Mouse (Mus musculus): Measurements from ENCODE around the gene Rnf212b. TPM values are rescaled to one million over a fixed set of nuclear protein-coding genes. Genes with fewer than 3 reads are reported as not detected.

The Rnf212b gene
- polyA plus RNA-seq, 1 experiment from 2014 or later: not detected

DNA sequence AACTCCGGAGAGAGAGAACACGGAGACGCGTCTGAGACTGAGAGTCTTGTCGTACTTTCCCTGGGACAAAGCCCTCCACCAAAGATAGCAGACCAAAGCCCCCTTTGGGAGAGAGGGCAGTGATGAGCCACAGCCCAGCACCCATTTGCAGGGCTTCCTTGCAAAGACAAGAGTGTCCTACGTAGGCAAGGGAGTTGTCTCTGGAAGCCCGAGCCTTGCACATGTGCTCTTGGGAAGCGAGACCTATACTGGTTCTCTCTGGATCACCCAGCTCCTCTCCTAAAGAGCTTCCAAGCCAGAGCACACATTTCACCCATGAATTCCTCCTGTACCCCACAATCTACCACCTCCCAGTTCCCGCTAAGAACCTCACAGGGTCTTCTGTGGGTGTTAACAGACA is 33.9 kb upstream of the Rnf212b start:
- no peaks in the 10 kb centered on the region for H3K9me3 ChIP-seq (ENCODE audit: control insufficient read depth, low read length)
- peak overlapping the region; percentile 65 for H3K4me2 ChIP-seq (ENCODE audit: low read depth, low read length)
- H3K4me1 ChIP-seq (ENCODE audit: control insufficient read depth, insufficient read depth, low read length): peaks cover 14% of the 10 kb centered on the region; the same call in 1 of the 2 replicates
- H3K27ac ChIP-seq (ENCODE audit: low read length): no peak overlapping the region
- 82% methylated on average over 9 of the region's 9 CpGs for WGBS
- peak overlapping the region; percentile 62 for H3K9ac ChIP-seq (ENCODE audit: low read depth, low read length)
- H3K36me3 ChIP-seq (ENCODE audit: control insufficient read depth, insufficient read depth, low read length): no peaks in the 10 kb centered on the region
- H3K27me3 ChIP-seq (replicated peaks; ENCODE audit: control insufficient read depth, insufficient read depth, low read length): no peaks in the 10 kb centered on the region; the same call in 1 of the 2 replicates
- H3K4me3 ChIP-seq (ENCODE audit: low read length): peak overlapping the region; percentile 68
- ATAC-seq: no peak

DNA sequence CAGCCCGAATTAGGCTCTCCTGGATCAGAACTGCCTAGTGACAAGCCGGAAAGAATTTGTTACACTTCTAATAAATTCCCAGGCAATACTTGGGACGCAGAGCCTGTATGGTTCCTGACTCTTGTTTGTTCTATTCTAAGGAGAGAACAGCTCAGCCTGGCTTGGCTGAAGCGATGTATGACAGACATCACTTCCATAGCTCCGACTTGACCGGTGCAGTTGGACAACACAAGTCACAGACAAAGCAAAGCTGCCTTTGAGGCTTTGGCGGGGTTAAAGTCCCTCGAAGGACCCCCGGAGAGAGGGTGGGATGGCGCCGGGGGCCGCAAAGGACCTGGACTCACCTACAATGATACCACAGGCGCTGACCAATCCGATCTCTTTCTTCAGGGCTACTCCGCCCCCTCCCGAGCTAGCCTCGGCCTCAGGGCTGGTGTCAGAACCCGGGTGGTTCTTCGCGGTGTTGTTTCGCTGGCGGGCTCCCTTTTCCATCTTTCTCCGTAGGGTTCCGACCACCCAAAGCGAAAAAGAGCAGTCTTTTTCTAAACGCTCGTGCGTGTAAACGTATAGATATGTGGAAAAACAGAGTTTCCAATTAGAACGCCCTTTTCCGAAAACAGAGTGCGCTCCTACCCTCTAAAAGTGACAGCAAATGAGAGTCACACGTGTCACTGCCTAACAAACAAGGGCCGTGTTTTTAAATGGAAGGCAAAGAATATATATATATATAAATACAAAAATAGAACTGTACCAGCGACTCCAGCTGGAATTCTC is 32.9 kb upstream of the Rnf212b start:
- H3K9me3 ChIP-seq (ENCODE audit: control insufficient read depth, low read length): no peaks in the 10 kb centered on the region
- H3K27ac ChIP-seq (ENCODE audit: low read length): peak overlapping the region; percentile 85
- ATAC-seq: peak; percentile 74
- H3K36me3 ChIP-seq (ENCODE audit: control insufficient read depth, insufficient read depth, low read length): no peaks in the 10 kb centered on the region
- WGBS: 3% methylated on average over 35 of the region's 35 CpGs
- H3K4me3 ChIP-seq (ENCODE audit: low read length): peak overlapping the region; percentile 68
- no peaks in the 10 kb centered on the region; the same call in 1 of the 2 replicates for H3K27me3 ChIP-seq (replicated peaks; ENCODE audit: control insufficient read depth, insufficient read depth, low read length)
- peak overlapping the region; percentile 62 for H3K9ac ChIP-seq (ENCODE audit: low read depth, low read length)
- peak overlapping the region; percentile 65 for H3K4me2 ChIP-seq (ENCODE audit: low read depth, low read length)
- H3K4me1 ChIP-seq (ENCODE audit: control insufficient read depth, insufficient read depth, low read length): peaks cover 14% of the 10 kb centered on the region; the same call in 1 of the 2 replicates

DNA sequence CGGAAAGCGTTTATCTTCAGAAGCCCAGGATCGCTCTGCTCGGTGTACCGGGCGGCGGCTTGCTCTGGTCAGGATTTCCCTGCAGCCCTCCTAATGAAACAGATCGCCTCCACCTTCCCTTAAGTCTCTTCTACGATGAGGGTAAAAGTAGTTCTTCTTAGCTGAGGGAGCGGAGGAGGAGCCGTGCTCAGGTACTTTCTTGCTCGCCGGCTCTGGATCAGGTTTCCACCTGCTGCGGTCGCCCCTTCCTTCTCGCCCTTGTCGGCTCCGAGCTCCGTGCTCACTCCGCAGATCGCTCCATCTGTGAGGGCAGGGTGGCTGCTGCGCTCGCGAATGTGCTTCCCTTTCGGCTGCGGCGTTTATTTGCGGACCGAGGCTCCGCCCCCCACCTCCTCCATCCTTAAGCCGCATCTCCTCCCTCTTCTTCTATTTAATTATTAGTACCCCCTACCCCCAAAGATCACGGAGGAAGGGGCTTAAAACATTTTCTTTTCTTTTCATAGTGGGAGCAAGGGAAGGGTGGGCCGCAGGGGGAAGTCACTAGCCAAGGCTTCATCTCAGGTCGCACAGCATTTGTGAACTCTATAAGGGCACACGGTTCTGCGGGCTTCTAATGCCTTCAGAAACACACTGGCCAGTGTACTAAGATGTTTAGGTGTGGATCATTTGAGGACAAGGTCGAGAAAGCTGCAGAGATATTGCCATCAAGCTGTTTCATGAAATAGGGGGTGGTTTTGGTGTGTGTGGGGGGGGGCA is 32.2 kb upstream of the Rnf212b start, which contains the start of gene Slc7a8:
TSS of gene Slc7a8 (minus strand) at position 337 of the 756 bp plus-strand sequence.
- H3K9ac ChIP-seq (ENCODE audit: low read depth, low read length): peak within 1 kb of the TSS; percentile 62
- H3K27ac ChIP-seq (ENCODE audit: low read length): peak within 1 kb of the TSS; percentile 85
- H3K36me3 ChIP-seq (ENCODE audit: control insufficient read depth, insufficient read depth, low read length): no peaks in the 10 kb centered on the region
- peak within 1 kb of the TSS; percentile 65 for H3K4me2 ChIP-seq (ENCODE audit: low read depth, low read length)
- peaks cover 14% of the 10 kb centered on the region; the same call in 1 of the 2 replicates for H3K4me1 ChIP-seq (ENCODE audit: control insufficient read depth, insufficient read depth, low read length)
- ATAC-seq: peak; percentile 49
- no peaks in the 10 kb centered on the region for H3K9me3 ChIP-seq (ENCODE audit: control insufficient read depth, low read length)
- 2% methylated on average over 37 of the region's 37 CpGs for WGBS
- H3K4me3 ChIP-seq (ENCODE audit: low read length): peak within 1 kb of the TSS; percentile 68
- H3K27me3 ChIP-seq (replicated peaks; ENCODE audit: control insufficient read depth, insufficient read depth, low read length): no peaks in the 10 kb centered on the region; the same call in 1 of the 2 replicates

DNA sequence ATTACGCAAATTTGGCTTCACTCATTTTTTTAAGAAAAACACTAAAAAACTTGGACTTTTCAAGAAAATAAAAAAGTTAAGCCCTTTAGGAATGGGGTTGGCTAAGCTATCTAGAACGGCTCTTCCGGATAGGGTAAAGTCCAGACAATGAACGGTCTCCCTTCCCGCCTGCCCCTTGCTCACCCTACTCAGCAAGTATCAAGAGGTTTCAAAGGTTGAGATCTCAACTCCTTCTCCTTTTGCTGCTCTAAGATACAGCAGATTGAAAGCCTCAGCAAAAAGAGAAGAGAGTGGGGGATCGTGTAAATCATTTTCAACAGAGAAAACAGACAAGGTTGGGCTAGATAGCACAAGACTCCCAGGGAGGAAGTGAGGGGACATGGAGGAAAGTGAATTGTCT is 31.0 kb upstream of the Rnf212b start:
- Histone ChIP-seq H3K9me3 (ENCODE audit: control insufficient read depth, low read length) (no peaks in the 10 kb centered on the region), H3K27me3 (replicated peaks; ENCODE audit: control insufficient read depth, insufficient read depth, low read length) (no peaks in the 10 kb centered on the region; the same call in 1 of the 2 replicates), H3K4me3 (ENCODE audit: low read length) (no peak overlapping the region), H3K36me3 (ENCODE audit: control insufficient read depth, insufficient read depth, low read length) (no peaks in the 10 kb centered on the region), H3K27ac (ENCODE audit: low read length) (peak overlapping the region; percentile 51), H3K4me2 (ENCODE audit: low read depth, low read length) (no peak overlapping the region), H3K4me1 (ENCODE audit: control insufficient read depth, insufficient read depth, low read length) (0 out of 2 replicates have a peak, but pooled peaks cover 4% of the 10 kb centered on the region), H3K9ac (ENCODE audit: low read depth, low read length) (no peak overlapping the region)
- WGBS: 60% methylated on average over 6 of the region's 6 CpGs
- ATAC-seq: peak; percentile 39; the same call in 1 of the 2 replicates

DNA sequence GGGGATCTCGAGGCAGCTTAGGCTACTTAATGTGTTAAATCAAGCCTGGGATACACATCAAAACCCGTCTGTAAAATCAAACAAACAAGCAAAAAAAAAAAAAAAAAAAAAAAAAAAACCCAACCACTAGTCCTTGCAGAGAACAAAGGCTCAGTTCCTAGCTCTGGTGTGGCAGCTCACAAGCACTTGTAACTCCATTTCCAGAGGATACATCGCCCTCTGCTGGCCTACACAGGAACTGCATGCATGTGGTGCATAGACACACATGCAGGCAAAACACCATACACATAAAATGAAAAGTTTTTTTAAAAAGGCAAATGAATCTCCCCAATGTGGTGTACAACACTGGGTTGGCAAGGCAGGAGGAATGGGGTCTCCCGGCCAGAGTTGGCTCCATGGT is 28.0 kb upstream of the Rnf212b start:
- Histone ChIP-seq H3K36me3 (ENCODE audit: control insufficient read depth, insufficient read depth, low read length) (no peaks in the 10 kb centered on the region), H3K27ac (ENCODE audit: low read length) (peak overlapping the region; percentile 76), H3K27me3 (replicated peaks; ENCODE audit: control insufficient read depth, insufficient read depth, low read length) (no peaks in the 10 kb centered on the region), H3K4me3 (ENCODE audit: low read length) (no peak overlapping the region), H3K4me1 (ENCODE audit: control insufficient read depth, insufficient read depth, low read length) (no peaks in the 10 kb centered on the region), H3K9ac (ENCODE audit: low read depth, low read length) (no peak overlapping the region), H3K9me3 (ENCODE audit: control insufficient read depth, low read length) (no peaks in the 10 kb centered on the region), H3K4me2 (ENCODE audit: low read depth, low read length) (no peak overlapping the region)
- ATAC-seq: peak; percentile 29; the same call in 1 of the 2 replicates
- 44% methylated on average over 4 of the region's 4 CpGs for whole genome bisulfite sequencing

DNA sequence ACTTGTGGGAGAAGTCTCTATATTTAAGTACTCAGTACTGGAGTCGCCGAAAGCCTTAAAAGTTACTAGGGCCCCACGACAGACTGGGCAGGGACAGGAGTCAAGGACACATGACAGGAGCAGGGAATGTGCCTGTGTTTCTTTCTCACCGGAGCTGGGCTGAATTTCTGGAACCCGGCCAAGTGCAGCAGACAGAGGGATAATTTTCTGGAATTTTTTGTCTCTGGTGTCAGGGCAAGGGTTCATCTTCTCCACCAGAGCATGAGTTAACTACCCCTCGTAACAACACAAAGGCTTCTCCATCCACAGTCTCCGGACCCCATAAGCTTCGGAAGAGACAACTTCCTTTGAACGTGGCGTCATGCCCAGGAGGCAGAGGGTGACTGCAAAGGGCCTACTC is 27.5 kb upstream of the Rnf212b start:
- peak overlapping the region; percentile 28; the same call in 1 of the 2 replicates for H3K4me2 ChIP-seq (ENCODE audit: low read depth, low read length)
- H3K36me3 ChIP-seq (ENCODE audit: control insufficient read depth, insufficient read depth, low read length): no peaks in the 10 kb centered on the region
- no peaks in the 10 kb centered on the region for H3K4me1 ChIP-seq (ENCODE audit: control insufficient read depth, insufficient read depth, low read length)
- peak overlapping the region; percentile 20; the same call in 1 of the 2 replicates for H3K9ac ChIP-seq (ENCODE audit: low read depth, low read length)
- peak overlapping the region; percentile 76 for H3K27ac ChIP-seq (ENCODE audit: low read length)
- ATAC-seq: peak; percentile 92
- 23% methylated on average over 10 of the region's 10 CpGs for WGBS
- H3K9me3 ChIP-seq (ENCODE audit: control insufficient read depth, low read length): no peaks in the 10 kb centered on the region
- H3K4me3 ChIP-seq (ENCODE audit: low read length): no peak overlapping the region
- no peaks in the 10 kb centered on the region for H3K27me3 ChIP-seq (replicated peaks; ENCODE audit: control insufficient read depth, insufficient read depth, low read length)

DNA sequence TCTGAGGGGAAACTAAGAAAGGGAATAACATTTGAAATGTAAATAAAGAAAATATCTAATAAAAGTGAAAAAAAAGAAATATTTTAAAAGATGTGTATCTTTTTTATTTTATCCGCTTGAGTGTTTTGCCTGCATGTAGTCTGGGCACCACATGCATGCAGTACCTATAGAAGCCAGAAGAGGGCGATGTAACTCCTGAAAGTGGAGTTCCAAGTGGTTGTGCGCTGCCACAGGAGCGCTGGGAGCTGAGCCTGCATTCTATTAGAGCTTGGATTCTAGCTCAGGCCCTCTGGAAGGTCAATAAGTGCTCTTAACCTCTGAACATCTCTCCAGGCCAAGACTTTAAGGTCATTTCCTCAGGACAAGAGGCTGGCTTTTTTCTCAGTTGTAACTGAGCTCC is 26.7 kb upstream of the Rnf212b start:
- no peak overlapping the region for H3K27ac ChIP-seq (ENCODE audit: low read length)
- no peaks in the 10 kb centered on the region for H3K4me1 ChIP-seq (ENCODE audit: control insufficient read depth, insufficient read depth, low read length)
- no peaks in the 10 kb centered on the region for H3K36me3 ChIP-seq (ENCODE audit: control insufficient read depth, insufficient read depth, low read length)
- no peak for ATAC-seq
- 53% methylated on average over 4 of the region's 4 CpGs for WGBS
- H3K4me3 ChIP-seq (ENCODE audit: low read length): no peak overlapping the region
- H3K4me2 ChIP-seq (ENCODE audit: low read depth, low read length): no peak overlapping the region
- no peak overlapping the region for H3K9ac ChIP-seq (ENCODE audit: low read depth, low read length)
- no peaks in the 10 kb centered on the region for H3K9me3 ChIP-seq (ENCODE audit: control insufficient read depth, low read length)
- no peaks in the 10 kb centered on the region for H3K27me3 ChIP-seq (replicated peaks; ENCODE audit: control insufficient read depth, insufficient read depth, low read length)

DNA sequence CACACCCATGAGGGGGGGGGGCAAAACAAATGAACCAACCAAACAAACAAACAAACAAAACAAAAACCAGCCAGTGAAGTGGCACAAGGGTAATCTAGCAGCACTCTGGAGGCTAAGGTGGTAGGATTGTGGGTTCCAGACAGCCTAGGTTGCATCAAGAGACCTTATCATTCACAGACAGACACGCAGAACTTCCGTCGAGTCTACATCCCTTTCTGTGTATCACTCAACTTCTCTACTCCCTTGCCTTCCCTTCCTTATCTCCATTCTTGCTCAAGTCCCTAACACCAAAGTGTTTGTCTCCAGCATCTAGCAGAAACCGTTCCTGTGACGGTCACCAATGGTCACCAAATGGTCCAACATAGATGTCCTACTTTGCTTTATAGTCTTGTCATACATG is 25.7 kb upstream of the Rnf212b start:
- ATAC-seq: no peak
- Histone ChIP-seq H3K36me3 (ENCODE audit: control insufficient read depth, insufficient read depth, low read length) (no peaks in the 10 kb centered on the region), H3K9ac (ENCODE audit: low read depth, low read length) (no peak overlapping the region), H3K27me3 (replicated peaks; ENCODE audit: control insufficient read depth, insufficient read depth, low read length) (no peaks in the 10 kb centered on the region), H3K4me3 (ENCODE audit: low read length) (no peak overlapping the region), H3K27ac (ENCODE audit: low read length) (no peak overlapping the region), H3K4me1 (ENCODE audit: control insufficient read depth, insufficient read depth, low read length) (no peaks in the 10 kb centered on the region), H3K4me2 (ENCODE audit: low read depth, low read length) (no peak overlapping the region), H3K9me3 (ENCODE audit: control insufficient read depth, low read length) (no peaks in the 10 kb centered on the region)
- 91% methylated on average over 5 of the region's 5 CpGs for WGBS

DNA sequence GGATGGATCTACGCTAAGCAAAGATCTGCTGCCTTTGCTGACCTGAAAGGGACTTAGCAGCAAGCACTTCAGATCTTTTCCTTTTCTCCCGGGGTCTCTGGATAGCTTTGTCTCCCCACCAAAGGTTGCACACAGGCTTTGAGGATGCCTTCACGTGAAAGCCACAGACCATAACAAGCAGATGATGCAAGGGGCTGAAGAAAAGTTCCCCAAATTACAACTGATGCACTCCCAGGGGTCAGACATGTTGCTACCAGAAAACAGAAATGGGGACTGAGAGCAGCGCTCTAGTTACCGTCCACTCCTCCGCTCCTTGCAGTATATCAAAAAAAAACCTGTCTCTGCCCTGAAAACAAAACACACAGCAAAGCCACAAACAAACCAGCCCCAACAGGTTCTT is 21.8 kb upstream of the Rnf212b start:
- Histone ChIP-seq H3K9me3 (ENCODE audit: control insufficient read depth, low read length) (no peaks in the 10 kb centered on the region), H3K36me3 (ENCODE audit: control insufficient read depth, insufficient read depth, low read length) (no peaks in the 10 kb centered on the region), H3K4me1 (ENCODE audit: control insufficient read depth, insufficient read depth, low read length) (no peaks in the 10 kb centered on the region), H3K9ac (ENCODE audit: low read depth, low read length) (no peak overlapping the region), H3K27me3 (replicated peaks; ENCODE audit: control insufficient read depth, insufficient read depth, low read length) (no peaks in the 10 kb centered on the region), H3K4me2 (ENCODE audit: low read depth, low read length) (no peak overlapping the region), H3K4me3 (ENCODE audit: low read length) (no peak overlapping the region), H3K27ac (ENCODE audit: low read length) (no peak overlapping the region)
- ATAC-seq: no peak
- 73% methylated on average over 6 of the region's 6 CpGs for WGBS
